Mouse (Mus musculus) CD4-positive, CD25-positive, alpha-beta regulatory T cell, adult 2 months (primary cell): ENCODE data around the gene Nsd1.
"Not testable (repeated sequence)": the region's sequence is repeated elsewhere in the genome, so short reads cannot be mapped to it uniquely, and the experiment has no call there.

Experiments used
- DNase-seq: peaks from one replicate; pipeline ENCODE4 v3.0.0-alpha.2; 2012; ENCODE audit warnings: low read depth, low spot score

Gene Nsd1

DNA sequence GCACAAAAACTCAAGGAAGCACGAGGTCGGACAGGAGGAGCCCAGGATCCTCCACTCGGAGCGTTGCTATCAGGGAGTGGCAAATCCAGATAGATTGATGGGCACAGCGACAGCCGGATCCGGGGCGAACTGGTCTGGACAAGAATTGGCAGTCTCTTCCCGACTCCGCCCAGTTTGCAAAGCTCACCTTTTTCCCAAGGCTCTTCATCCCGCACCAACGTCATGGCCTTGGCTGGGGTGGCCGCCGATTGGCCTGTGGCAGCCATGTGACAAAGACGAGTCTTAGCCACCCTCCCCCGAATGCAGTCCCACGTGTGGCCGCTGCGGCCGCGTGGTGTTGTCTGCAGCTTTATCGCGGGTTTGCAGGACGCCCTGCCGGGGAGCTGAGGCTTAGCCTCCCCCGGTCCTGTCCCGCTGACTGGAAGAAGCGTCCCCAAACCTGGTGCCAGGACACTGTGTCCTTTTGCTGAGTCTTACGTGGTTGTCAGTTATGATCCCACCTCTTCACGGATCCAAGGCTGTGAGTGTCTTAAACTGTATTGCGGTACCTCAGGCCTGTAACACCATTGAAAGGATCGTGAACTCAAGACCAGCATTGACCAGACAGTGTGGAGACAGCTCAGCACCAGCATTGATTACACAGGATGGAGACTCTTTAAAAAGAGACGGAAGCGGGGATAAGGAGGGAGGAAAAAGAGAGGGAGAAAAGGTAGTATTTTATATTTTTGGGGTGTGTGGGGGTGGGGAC, 19.3 kb upstream of the Nsd1 start:
- peak; percentile 95 for DNase-seq

DNA sequence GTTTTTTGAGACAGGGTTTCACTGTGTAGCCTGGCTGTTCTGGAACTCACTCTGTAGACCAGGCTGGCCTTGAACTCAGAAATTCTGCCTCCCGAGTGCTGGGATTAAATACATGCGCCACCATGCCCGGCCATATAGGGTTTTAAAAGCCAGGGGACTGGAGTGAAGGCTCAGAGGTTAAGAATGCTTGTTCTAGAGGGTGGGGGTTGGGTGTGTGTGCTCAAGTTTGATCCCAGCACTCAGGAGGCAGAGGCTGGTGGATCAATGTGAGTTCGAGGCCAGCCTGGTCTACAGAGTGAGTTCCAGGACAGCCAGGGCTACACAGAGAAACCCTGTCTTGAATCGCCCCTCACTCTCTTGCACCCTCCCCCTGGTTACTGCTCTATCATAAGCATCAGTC, 18.0 kb upstream of the Nsd1 start:
- DNase-seq, result no peak

DNA sequence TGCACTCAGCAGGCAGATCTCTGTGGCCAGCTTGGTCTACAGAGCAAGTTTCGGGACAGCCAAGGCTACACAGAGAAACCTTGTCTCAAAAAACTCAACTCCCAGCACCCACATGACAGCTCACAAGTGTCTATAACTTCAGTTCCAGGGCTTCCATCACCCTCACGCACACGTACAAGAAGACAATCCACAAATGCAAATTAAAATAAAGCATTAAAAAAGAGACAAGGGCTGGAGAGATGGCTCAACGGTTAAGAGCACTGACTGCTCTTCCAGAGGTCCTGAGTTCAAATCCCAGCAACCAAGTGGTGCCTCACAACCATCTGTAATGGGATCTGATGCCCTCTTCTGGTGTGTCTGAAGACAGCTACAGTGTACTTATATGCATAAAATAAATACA, 6.8 kb upstream of the Nsd1 start:
- DNase-seq, result not testable (repeated sequence)

GRCm38 (mm10) chr13:55203740-55204139, 5.8 kb upstream of the Nsd1 start:
- DNase-seq, result no peak

- no peak for DNase-seq
Observed at GRCm38 (mm10) chr13:55204667-55205389, 4.8 kb upstream of the Nsd1 start.

- DNase-seq, result no peak
Observed at GRCm38 (mm10) chr13:55205448-55206205, 4.0 kb upstream of the Nsd1 start.

- no peak for DNase-seq
Observed at GRCm38 (mm10) chr13:55208837-55209648, 539 bp upstream of the Nsd1 start.

- no peak for DNase-seq
Observed at GRCm38 (mm10) chr13:55210193-55210970, 800 bp downstream of the Nsd1 start.

- DNase-seq, result no peak
Observed at GRCm38 (mm10) chr13:55210971-55211220, 1.3 kb downstream of the Nsd1 start.

- DNase-seq, result peak; percentile 96
Observed at GRCm38 (mm10) chr13:55211221-55212010, 1.8 kb downstream of the Nsd1 start.

DNA sequence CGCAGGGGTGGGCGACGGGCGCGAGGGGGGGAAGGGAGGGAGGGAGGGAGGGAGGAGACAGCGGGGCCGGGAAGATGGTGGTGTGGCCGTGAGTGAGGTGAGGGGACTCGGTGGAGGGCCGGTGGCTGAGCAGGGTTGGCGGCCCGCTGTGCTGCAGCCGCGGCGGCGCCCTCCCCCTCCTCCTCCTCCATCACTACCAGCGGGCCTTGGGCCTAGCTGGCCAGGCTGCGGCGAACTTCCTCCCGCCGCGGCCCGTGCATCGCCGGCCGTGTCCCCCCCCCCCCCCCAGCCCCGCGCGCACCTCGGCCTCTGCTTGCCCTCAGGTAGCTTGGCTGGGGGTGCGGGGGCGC, 2.4 kb downstream of the Nsd1 start:
- peak; percentile 77 for DNase-seq

- DNase-seq, result peak; percentile 81
Observed at GRCm38 (mm10) chr13:55212361-55213137, 3.0 kb downstream of the Nsd1 start.

DNA sequence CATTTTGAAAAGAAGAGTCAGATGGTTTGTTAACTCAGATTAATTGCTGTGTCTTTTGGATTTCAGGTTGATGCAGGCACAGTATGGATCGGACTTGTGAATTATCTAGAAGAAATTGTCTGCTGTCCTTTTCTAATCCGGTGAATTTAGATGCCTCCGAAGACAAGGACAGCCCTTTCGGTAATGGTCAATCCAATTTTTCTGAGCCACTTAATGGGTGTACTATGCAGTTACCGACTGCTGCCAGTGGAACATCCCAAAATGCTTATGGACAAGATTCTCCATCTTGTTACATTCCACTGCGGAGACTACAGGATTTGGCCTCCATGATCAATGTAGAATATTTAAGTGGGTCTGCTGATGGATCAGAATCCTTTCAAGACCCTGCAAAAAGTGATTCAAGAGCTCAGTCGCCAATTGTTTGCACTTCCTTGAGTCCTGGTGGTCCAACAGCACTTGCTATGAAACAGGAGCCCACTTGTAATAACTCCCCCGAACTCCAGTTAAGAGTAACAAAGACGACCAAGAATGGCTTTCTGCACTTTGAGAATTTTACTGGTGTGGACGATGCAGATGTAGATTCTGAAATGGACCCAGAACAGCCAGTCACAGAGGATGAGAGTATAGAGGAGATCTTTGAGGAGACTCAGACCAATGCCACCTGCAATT, 3.7 kb downstream of the Nsd1 start:
- no peak for DNase-seq

- DNase-seq, result no peak
Observed at GRCm38 (mm10) chr13:55224364-55224763, 14.8 kb downstream of the Nsd1 start.

GRCm38 (mm10) chr13:55230701-55231100, 21.1 kb downstream of the Nsd1 start:
- no peak for DNase-seq

- DNase-seq, result no peak
Observed at GRCm38 (mm10) chr13:55243205-55243604, 33.6 kb downstream of the Nsd1 start.

DNA sequence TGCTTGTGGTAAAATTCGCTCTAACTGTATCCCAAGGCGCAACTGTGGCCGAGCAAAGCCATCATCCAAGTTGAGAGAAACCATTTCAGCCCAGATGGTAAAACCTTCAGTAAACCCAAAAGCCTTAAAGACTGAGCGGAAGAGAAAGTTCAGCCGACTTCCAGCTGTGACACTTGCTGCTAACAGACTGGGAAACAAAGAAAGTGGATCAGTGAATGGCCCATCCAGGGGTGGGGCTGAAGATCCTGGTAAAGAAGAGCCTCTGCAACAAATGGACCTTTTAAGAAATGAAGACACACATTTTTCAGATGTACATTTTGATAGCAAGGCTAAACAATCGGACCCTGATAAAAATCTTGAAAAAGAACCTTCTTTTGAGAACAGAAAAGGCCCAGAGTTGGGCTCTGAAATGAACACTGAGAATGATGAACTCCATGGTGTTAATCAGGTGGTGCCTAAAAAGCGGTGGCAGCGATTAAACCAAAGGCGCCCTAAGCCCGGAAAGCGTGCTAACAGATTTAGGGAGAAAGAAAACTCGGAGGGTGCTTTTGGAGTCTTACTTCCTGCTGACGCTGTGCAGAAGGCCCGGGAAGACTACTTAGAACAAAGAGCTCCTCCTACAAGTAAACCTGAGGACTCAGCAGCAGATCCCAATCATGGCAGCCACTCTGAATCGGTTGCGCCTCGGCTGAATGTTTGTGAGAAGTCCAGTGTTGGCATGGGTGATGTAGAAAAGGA, 37.9 kb downstream of the Nsd1 start:
- no peak for DNase-seq

DNA sequence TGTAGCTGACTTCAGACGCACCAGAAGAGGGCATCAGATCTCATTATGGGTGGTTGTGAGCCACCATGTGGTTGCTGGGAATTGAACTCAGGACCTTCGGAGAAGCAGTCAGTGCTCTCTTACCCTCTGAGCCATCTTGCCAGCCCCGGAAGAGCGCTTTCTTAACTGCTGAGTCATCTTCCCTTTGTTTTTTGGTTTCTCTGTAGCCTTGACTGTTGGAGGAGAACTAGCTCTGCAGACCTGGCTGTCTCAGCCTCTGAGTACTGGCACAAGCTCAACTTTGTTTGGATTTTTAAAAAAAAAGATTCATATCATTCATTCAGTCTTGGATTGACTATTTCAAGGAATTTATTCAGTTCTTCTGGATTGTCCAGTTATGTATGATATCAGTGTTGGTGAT, 39.7 kb downstream of the Nsd1 start:
- peak; percentile 23 for DNase-seq
